Mouse (Mus musculus) G1E (cell line): ENCODE measurements around the gene 1700029H14Rik.

Experiments
- CTCF ChIP-seq: IDR thresholded peaks from 2 replicates; pipeline ENCODE4 v1.5.1; 2012; ENCODE audit warnings: low read depth, low read length, inconsistent platforms, mixed read lengths
- TAL1 ChIP-seq: conservative IDR thresholded peaks from 2 replicates; pipeline ENCODE4 v1.6.1; 2012; ENCODE audit warnings: low read depth, low read length, inconsistent platforms, mixed read lengths

GRCm38 (mm10) chr8:13520349-13520748 is 41.9 kb downstream of the 1700029H14Rik start:
- TF ChIP-seq CTCF = no peak
- no peak for TF ChIP-seq TAL1
